Mouse (Mus musculus) natural killer cell, adult 2 months (primary cell): ENCODE data around the gene Hfe2.
A peak's percentile ranks its signal among the peaks of the same experiment; 100 is the strongest.

Source experiments
- DNase-seq, 2 experiments: peaks; one replicate each; pipeline ENCODE4 v3.0.0; 2022; ENCODE audit warnings: low spot score in 2 of 2

Hfe2 gene

DNA sequence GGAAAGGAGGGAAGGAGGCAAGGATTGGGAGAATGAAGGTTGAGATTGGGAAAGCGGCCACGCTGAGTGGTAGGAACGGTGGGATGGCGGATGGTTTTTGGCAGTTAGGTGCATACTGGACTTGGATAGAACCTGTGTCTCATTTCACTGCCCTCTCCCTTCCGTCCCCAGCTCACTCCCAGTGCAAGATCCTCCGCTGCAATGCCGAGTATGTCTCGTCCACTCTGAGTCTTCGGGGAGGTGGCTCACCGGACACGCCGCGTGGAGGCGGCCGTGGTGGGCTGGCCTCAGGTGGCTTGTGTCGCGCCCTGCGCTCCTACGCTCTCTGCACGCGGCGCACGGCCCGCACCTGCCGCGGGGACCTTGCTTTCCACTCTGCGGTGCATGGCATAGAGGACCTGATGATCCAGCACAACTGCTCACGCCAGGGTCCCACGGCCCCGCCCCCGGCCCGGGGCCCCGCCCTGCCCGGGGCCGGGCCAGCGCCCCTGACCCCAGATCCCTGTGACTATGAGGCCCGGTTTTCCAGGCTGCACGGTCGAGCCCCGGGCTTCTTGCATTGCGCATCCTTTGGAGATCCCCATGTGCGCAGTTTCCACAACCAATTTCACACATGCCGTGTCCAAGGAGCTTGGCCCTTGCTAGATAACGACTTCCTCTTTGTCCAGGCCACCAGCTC is 2.0 kb downstream of the Hfe2 start:
- no peak for DNase-seq

DNA sequence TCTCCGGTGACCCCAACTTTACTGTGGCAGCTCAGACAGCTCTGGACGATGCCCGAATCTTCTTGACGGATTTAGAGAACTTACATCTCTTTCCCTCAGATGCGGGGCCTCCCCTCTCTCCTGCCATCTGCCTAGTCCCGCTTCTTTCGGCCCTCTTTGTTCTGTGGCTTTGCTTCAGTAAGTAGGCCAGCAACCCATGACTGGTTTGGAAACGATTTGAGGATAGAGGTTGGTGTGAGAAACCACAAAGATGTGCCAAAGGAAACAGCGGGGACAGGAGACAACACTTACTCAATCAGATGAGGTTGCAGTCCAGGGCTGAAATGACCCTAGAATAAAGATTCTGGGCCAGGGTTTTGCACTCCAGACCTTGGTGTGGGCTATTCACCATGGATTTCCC is 3.5 kb downstream of the Hfe2 start:
- DNase-seq, result no peak

DNA sequence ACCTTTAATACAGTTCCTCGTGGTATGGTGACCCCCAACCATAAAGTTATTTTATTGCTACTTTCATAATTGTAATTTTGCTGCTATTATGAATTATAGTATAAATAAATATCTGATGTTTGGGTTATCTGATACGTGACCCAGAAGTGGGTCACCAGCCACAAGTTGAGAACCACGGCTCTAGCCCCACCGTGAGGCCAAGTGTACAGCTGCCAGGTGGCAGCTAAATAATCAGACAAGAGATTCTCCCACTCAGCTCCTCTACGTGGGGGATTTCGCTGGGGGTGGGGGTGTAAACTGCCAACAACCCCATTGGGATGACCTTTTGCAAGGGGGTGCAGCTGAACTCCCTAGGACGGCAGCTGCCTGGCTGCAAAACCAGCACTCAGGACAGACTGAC is 7.1 kb downstream of the Hfe2 start:
- no peak for DNase-seq

GRCm38 (mm10) chr3:96534300-96534699 is 9.3 kb downstream of the Hfe2 start:
- no peak for DNase-seq

DNA sequence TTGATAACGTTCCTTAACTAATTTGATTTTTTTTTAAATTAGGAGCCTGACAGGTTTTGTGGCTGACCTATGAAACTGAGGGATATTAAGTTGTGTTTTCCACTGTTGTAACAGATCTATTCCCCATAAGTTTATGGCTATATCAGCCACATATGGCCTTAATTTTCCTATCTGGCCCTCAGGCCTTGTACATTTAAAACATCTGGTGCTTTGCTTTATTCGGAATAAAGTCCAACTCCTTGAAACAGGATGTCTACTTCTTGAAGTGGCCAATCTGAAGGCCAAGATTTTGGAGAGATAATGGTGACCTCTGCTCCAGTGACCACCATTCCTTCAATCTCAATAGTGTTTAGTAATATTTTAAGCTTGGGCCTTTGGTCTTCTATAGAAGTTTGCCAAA is 14.3 kb downstream of the Hfe2 start:
- DNase-seq, result no peak

GRCm38 (mm10) chr3:96540740-96541139 is 15.8 kb downstream of the Hfe2 start:
- no peak for DNase-seq

DNA sequence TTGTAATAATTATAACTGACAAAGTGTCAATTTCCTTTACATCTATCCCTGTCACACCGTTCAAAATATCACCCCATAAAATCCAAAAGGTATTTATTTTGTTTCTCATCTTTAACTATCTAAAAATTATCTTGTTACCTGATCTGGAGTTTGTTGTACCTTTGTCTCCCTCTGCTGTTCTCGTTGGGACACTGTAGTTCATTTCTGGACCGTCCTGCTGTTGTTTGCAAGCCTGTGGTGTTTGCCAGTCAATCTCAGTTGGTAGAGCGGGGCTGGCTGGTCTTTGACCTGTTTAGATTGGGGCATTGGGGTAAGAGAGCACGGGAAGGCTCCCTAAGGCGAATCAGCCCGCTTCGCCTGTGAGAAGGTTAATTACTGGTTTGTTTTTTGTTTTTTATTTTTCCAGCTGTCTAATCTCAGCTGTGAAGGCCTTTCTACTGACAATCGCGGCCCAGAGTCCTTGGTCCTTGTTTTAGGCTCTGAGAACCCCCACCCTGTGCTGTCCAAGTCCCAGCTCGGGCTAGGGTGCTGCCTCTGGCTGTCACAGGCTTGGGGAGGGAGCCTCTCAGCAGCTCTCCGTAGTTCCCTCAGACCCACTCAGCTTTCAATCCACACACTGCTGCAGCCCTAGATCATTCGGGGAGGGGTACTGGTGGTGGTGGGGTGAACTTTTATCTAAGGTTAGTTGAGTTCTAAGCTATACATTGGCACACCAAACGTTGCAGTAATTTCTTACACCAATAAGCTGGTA is 16.5 kb downstream of the Hfe2 start:
- no peak for DNase-seq

DNA sequence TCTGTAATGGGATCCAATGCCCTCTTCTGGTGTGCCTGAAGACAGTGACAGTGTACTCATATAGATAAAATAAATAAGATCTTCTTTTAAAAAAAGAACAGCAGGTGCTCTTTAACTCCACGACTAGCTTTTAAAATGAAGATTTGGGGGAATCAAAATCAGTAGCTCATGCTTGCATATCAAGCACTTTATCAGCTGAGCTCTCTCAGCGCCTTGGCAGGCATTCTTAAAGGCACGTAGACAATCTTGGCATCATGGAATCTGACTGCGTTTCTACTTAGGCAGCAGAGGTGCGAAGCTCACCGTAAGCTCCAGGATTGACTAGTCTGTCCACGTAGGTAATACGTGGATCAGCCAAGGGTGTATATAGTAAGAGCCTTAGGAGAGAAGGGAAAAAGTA is 17.6 kb downstream of the Hfe2 start:
- DNase-seq, result no peak

DNA sequence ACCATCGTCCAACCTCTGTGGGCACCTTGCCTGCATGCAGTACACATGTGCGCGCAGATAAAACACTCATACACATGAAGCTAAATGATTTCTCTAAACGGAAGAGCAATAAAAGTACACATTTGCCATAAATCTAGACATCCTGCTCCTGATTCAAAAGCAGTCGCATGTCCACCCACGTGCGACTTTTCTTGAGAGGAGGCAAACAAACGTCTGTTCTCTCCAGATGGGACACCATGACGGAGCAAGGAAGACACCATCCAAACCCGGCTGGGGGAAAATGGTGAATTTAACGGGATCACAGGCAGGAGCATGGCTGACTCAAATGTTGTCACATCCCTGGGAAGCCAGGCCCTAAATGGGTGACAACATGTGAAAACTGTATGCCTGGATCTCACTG is 18.4 kb downstream of the Hfe2 start:
- DNase-seq, result no peak

GRCm38 (mm10) chr3:96545565-96545964 is 20.6 kb downstream of the Hfe2 start:
- no peak for DNase-seq

DNA sequence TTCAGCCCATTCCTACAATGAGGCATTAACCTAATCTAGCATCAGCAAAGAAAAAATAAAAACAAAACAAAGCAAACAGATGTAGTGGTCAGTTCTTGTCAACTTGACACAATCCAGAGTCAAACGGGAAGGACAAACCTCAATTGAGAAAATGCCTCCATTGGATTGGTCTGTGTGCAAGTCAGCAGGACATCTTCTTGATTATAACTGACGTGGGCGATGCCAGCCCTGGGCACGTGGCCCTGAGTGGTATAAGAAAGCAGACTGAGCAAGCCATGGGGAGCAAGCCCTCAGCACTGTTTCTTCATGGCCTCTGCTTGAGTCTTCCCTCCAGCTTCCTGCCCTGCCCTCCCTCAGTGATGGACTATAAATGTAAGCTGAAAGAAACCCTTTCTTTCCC is 21.9 kb downstream of the Hfe2 start:
- no peak for DNase-seq

- DNase-seq, result peak; percentile 65 to 77
Measured at GRCm38 (mm10) chr3:96547389-96547960, 22.5 kb downstream of the Hfe2 start.

- DNase-seq, result no peak
Measured at GRCm38 (mm10) chr3:96548824-96549223, 23.9 kb downstream of the Hfe2 start.

DNA sequence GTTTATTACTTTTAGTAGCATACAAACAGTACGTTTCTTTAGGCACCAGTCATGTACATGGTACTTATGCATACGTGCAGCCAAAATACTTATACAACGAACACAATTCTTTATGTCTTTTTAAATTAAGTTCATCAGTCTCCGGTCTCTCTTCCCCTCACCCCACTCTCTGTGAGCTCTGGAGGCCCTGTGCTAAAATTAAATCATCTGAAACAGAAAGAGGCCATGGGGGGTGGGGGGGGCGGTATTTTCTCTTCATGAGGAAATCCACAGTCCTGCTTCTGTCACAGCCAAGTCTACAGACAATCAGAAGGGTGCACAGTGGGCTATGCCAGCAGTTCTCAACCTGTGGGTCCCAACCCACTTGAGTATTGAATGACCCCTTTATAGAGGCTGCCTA is 24.4 kb downstream of the Hfe2 start:
- DNase-seq, result no peak

GRCm38 (mm10) chr3:96551203-96551602 is 26.2 kb downstream of the Hfe2 start:
- DNase-seq, result peak; percentile 44 to 62

DNA sequence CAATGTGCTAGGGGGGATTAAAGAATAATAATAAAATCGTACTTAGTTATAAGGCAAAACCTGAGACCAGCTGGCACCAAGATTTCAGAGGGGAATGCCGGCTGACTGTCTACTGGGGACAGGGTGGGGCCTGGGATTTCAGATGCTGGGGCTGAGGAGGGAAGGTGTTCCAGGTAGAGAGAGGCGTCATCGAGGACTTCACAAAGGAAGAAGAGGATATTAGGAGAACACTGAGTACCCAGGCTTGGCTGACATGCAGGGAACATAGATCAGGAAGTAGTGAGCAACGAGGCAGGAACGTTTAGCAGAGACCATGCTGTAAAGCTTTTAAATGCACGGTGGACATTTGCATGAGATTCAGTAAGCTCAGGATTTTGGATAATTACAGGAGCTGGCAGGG is 26.9 kb downstream of the Hfe2 start:
- DNase-seq, result no peak

DNA sequence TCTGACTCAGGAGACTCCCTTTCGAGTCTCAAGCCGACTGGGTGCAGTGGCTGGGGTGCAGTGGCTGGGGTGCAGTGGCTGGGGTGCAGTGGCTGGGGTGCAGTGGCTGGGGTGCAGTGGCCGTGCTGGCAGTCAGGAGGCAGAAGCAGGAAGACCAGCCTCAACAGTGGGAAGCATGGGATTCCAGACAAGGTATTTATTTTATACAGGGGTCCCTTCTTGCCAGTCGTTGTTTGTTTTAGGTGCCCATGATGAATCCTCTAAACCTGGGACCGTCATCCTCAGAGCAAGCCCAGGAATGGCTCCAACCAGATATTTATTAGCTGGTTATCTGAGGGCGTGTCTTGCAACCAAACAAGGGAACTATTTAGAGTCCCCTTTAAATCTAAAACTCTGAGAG is 28.6 kb downstream of the Hfe2 start:
- no peak for DNase-seq

DNA sequence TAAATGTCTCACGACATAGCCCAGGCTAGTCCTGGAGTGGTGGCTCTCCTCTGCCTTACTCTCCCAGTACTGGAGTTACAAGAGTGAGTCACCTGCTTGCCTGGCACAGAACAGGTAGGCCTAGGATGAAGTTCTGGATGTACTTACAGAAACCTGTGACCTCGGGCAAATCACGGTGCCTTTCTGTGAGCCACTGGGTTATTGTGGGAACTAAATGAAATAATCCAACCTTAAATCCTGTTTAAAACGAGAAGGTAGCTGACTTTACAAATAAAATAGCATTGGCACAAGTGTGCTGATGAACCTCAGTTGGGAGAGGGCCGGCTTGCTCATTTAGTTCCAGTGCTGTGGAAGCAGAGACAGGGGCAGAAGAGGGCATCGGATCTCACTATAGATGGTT is 29.3 kb downstream of the Hfe2 start:
- DNase-seq, result no peak

DNA sequence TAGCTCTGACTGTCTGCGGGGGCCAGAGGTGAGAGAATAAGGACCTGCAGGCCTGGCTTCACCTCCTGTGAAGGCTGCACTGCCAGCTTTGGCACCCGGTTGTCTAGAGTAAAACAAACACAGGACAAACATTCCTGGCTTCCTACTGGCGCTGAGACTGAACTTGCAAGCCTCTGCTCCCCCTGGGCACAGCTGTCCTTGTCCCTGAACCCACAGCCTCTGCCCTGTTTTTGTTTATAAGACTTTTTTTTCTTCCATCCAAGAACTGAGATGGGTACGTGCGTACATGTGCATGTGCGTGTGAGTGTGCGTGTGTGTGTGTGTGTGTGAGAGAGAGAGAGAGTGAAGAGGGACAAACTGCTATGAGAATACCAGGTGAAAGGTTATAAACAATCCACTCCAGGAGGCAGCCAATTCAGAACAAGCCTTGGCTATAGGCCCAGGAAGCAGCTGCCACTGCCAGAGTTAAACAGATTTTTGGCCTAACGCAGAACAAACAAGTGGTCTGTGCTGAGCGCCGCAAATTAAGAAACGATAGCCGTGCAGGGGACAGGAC is 30.1 kb downstream of the Hfe2 start:
- DNase-seq, result no peak

DNA sequence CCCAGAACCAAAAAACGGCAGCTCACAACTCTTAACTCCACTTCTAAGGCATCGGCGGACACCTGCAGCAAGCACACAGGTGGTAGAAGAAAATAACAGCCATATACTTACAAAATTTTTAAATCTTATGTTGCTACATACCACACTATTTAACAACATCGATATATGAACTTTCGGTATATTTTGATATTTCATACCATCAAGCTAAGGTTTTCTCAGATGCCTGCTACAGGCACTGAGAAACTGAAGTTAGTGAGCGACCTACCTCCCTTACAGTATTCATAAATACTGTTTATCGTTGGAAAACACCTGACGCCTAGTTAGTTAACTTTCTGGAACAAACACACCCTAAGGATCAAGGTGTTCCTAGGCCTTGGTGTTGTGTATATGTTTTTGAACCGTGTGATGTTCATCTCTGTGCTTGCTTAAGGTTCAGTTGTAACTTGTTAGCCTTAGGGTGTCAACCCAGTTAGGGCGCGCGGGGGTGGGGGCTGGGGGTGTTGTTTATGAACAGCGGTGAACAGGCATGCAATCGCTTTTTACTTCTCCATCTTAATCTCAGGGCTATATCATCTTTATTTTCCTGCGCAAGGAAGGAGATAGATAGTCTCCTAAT is 31.1 kb downstream of the Hfe2 start:
- DNase-seq, result no peak

DNA sequence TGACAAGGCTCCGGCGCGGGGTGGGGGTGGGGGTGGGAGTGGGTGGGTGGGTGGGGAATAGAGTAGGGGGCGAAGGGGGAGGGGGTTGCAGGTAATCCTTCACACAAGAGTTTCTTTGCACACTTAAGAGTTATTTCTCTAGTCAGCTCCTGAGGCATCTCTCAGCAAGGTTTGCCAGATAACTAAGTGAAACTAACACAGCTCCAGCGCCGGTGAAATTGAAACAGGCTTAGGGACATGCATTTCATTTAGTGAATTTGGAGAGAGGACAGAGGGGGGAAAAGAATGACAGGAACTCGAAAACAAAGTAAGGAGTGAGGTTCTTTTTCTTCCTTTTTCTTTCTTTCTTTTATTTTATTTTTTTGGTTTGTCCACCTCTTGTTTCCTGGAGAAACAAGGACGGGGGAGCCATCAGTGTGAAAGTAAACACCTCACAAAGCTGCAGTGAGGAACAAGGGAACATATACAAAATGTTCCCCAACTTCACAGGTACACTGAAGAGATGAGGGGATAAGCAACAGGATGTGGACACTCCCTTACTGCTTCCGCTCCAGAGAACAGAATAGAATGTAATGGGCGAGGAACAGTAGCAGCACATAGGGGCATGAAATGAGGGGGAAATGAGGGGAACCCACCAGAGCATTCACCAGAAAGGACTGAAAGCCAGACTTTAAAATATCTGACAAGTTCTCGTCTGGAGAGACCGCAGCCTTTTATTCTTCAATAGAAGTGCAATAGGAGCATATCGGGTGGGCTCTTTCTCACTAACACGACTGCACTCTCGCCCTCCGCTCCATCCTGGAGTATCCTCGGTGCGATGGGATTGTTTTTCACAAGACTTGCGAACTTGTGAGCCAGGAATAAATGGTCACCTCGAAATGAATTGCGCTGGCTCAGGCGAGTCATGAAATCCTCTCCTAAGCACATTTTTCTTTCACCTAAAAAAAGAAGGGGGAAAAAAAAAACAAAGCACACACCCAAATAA is 32.0 kb downstream of the Hfe2 start:
- peak; percentile 65 for DNase-seq
